Mouse (Mus musculus): ENCODE data around the gene Mroh2a.

Mroh2a gene

GRCm38 (mm10) chr1:88235046-88235893 lies 8.5 kb downstream of the Mroh2a start:
- no peak for DNase-seq (ENCODE audit: low spot score)

GRCm38 (mm10) chr1:88235894-88236415 lies 9.2 kb downstream of the Mroh2a start:
- no peak for DNase-seq (ENCODE audit: low spot score)

GRCm38 (mm10) chr1:88237311-88237710 lies 10.5 kb downstream of the Mroh2a start:
- DNase-seq (ENCODE audit: low spot score): no peak

- no peak for DNase-seq (ENCODE audit: low spot score)
Measured at GRCm38 (mm10) chr1:88238771-88239170, 12.0 kb downstream of the Mroh2a start.

GRCm38 (mm10) chr1:88240072-88240471 lies 13.3 kb downstream of the Mroh2a start:
- no peak for DNase-seq (ENCODE audit: low spot score)

GRCm38 (mm10) chr1:88240579-88240978 lies 13.8 kb downstream of the Mroh2a start:
- no peak for DNase-seq (ENCODE audit: low spot score)

GRCm38 (mm10) chr1:88243861-88244260 lies 17.1 kb downstream of the Mroh2a start:
- no peak for DNase-seq (ENCODE audit: low spot score)

GRCm38 (mm10) chr1:88245881-88246280 lies 19.1 kb downstream of the Mroh2a start:
- DNase-seq (ENCODE audit: low spot score): no peak

- DNase-seq (ENCODE audit: low spot score): no peak
Measured at GRCm38 (mm10) chr1:88246386-88246785, 19.6 kb downstream of the Mroh2a start.

GRCm38 (mm10) chr1:88247660-88248059 lies 20.9 kb downstream of the Mroh2a start:
- DNase-seq (ENCODE audit: low spot score): no peak

- no peak for DNase-seq (ENCODE audit: low spot score)
Measured at GRCm38 (mm10) chr1:88248658-88249057, 21.9 kb downstream of the Mroh2a start.

- no peak for DNase-seq (ENCODE audit: low spot score)
Measured at GRCm38 (mm10) chr1:88249596-88249995, 22.8 kb downstream of the Mroh2a start.

GRCm38 (mm10) chr1:88250023-88250422 lies 23.2 kb downstream of the Mroh2a start:
- no peak for DNase-seq (ENCODE audit: low spot score)

- DNase-seq (ENCODE audit: low spot score): no peak
Measured at GRCm38 (mm10) chr1:88253106-88253505, 26.3 kb downstream of the Mroh2a start.

- no peak for DNase-seq (ENCODE audit: low spot score)
Measured at GRCm38 (mm10) chr1:88253540-88253939, 26.8 kb downstream of the Mroh2a start.

GRCm38 (mm10) chr1:88254793-88255465 lies 28.1 kb downstream of the Mroh2a start:
- no peak for DNase-seq (ENCODE audit: low spot score)

- DNase-seq (ENCODE audit: low spot score): no peak
Measured at GRCm38 (mm10) chr1:88255466-88255857, 28.7 kb downstream of the Mroh2a start.

- no peak for DNase-seq (ENCODE audit: low spot score)
Measured at GRCm38 (mm10) chr1:88255989-88256754, 29.4 kb downstream of the Mroh2a start.

GRCm38 (mm10) chr1:88256886-88257663 lies 30.3 kb downstream of the Mroh2a start:
- DNase-seq (ENCODE audit: low spot score): no peak

- DNase-seq (ENCODE audit: low spot score): no peak
Measured at GRCm38 (mm10) chr1:88257681-88258080, 30.9 kb downstream of the Mroh2a start.

- no peak for DNase-seq (ENCODE audit: low spot score)
Measured at GRCm38 (mm10) chr1:88258361-88258760, 31.6 kb downstream of the Mroh2a start.
